Mouse (Mus musculus): ENCODE results near the gene Gramd4. TPM values are rescaled to one million over a fixed set of nuclear protein-coding genes. Genes with fewer than 3 reads are reported as not detected.
A peak's percentile ranks its signal among the peaks of the same experiment; 100 is the strongest.
"Not testable (repeated sequence)": the region's sequence is repeated elsewhere in the genome, so short reads cannot be mapped to it uniquely, and the experiment has no call there.

Gramd4 gene
- polyA plus RNA-seq, 1 experiment: 39.5 TPM

- no peak for DNase-seq (ENCODE audit: extremely low spot score in 1 of 2, low spot score in 1 of 2)
Measured at GRCm38 (mm10) chr15:86176166-86176565, 118.7 kb downstream of the Gramd4 start.

- DNase-seq (ENCODE audit: extremely low spot score in 1 of 2, low spot score in 1 of 2): no peak
Measured at GRCm38 (mm10) chr15:86176771-86177702, 119.5 kb downstream of the Gramd4 start.

GRCm38 (mm10) chr15:86177703-86178251 lies 120.3 kb downstream of the Gramd4 start:
- not testable (repeated sequence) for DNase-seq (ENCODE audit: extremely low spot score in 1 of 2, low spot score in 1 of 2)

GRCm38 (mm10) chr15:86178594-86178993 lies 121.1 kb downstream of the Gramd4 start:
- DNase-seq (ENCODE audit: extremely low spot score in 1 of 2, low spot score in 1 of 2): no peak

GRCm38 (mm10) chr15:86180427-86180826 lies 122.9 kb downstream of the Gramd4 start:
- no peak for DNase-seq (ENCODE audit: extremely low spot score in 1 of 2, low spot score in 1 of 2)

- DNase-seq (ENCODE audit: extremely low spot score in 1 of 2, low spot score in 1 of 2): not testable (repeated sequence)
Measured at GRCm38 (mm10) chr15:86181321-86181720, 123.8 kb downstream of the Gramd4 start.

GRCm38 (mm10) chr15:86181941-86182439 lies 124.5 kb downstream of the Gramd4 start:
- DNase-seq (ENCODE audit: extremely low spot score in 1 of 2, low spot score in 1 of 2): no peak

GRCm38 (mm10) chr15:86182646-86183045 lies 125.2 kb downstream of the Gramd4 start:
- DNase-seq (ENCODE audit: extremely low spot score in 1 of 2, low spot score in 1 of 2): no peak

- no peak for DNase-seq (ENCODE audit: extremely low spot score in 1 of 2, low spot score in 1 of 2)
Measured at GRCm38 (mm10) chr15:86183484-86183883, 126.0 kb downstream of the Gramd4 start.

- no peak for DNase-seq (ENCODE audit: extremely low spot score in 1 of 2, low spot score in 1 of 2)
Measured at GRCm38 (mm10) chr15:86184071-86184470, 126.6 kb downstream of the Gramd4 start.

- DNase-seq (ENCODE audit: extremely low spot score in 1 of 2, low spot score in 1 of 2): no peak
Measured at GRCm38 (mm10) chr15:86184851-86185688, 127.6 kb downstream of the Gramd4 start.

- DNase-seq (ENCODE audit: extremely low spot score in 1 of 2, low spot score in 1 of 2): peak; percentile 63 to 86
Measured at GRCm38 (mm10) chr15:86185689-86186569, 128.4 kb downstream of the Gramd4 start, which contains the start of gene Cerk. Cerk (minus strand) TSS chr15:86186141.

GRCm38 (mm10) chr15:86186686-86187085 lies 129.2 kb downstream of the Gramd4 start:
- DNase-seq (ENCODE audit: extremely low spot score in 1 of 2, low spot score in 1 of 2): no peak

Other genes with a start within 250 kb of the Gramd4 start
- 23.5 and 27.1 TPM in 2 replicates for gene Cdpf1, start 246.0 kb upstream of the Gramd4 start, polyA plus RNA-seq (2012; rRNA removed)
- 0.46 and 0.54 TPM in 2 replicates for gene Pkdrej, start 236.0 kb upstream of the Gramd4 start, polyA plus RNA-seq (2012; rRNA removed)
- 5.2 and 6.2 TPM in 2 replicates for gene Ttc38, start 225.4 kb upstream of the Gramd4 start, polyA plus RNA-seq (2012; rRNA removed)
- 0.78 and 0.95 TPM in 2 replicates for gene Gtse1, start 197.9 kb upstream of the Gramd4 start, polyA plus RNA-seq (2012; rRNA removed)
- gene Trmu, start 178.4 kb upstream of the Gramd4 start, polyA plus RNA-seq (2012; rRNA removed): 54.8 and 62.9 TPM in 2 replicates
- 1.9 and 2.6 TPM in 2 replicates for gene Celsr1, start 23.9 kb upstream of the Gramd4 start, polyA plus RNA-seq (2012; rRNA removed)
- gene Cerk, start 128.4 kb downstream of the Gramd4 start, polyA plus RNA-seq (2012; rRNA removed): 50.2 TPM in 2 replicates
- 28.3 and 29.4 TPM in 2 replicates for gene Tbc1d22a, start 156.8 kb downstream of the Gramd4 start, polyA plus RNA-seq (2012; rRNA removed)

Measured in frontal cortex, adult 2 months (tissue).